Mouse (Mus musculus) kidney, adult 2 months (tissue): ENCODE results near the gene Tent5a. TPM values are rescaled to one million over a fixed set of nuclear protein-coding genes. Genes with fewer than 3 reads are reported as not detected.

Experiments used
- DNase-seq: peaks from one replicate; pipeline ENCODE4 v3.0.0; 2021
- H3K27ac ChIP-seq: fragments of 200-500 bp; 2 replicates; pipeline ENCODE4 v1.5.1; 2012; ENCODE audit warnings: low read depth, low read length, control low read depth, inconsistent platforms; ENCODE audit not compliant: insufficient read depth
- H3K27me3 ChIP-seq: fragments of 200-500 bp; replicated peaks from 2 replicates; pipeline ENCODE4 v1.6.1; 2012; ENCODE audit warnings: mild to moderate bottlenecking, moderate library complexity, low read length, inconsistent platforms; ENCODE audit not compliant: control insufficient read depth, insufficient read depth
- H3K36me3 ChIP-seq: fragments of 200-500 bp; 2 replicates; pipeline ENCODE4 v1.6.1; 2012; ENCODE audit warnings: mild to moderate bottlenecking, moderate library complexity, low read length, inconsistent platforms; ENCODE audit not compliant: control insufficient read depth, insufficient read depth
- H3K4me1 ChIP-seq: fragments of 200-500 bp; 2 replicates; pipeline ENCODE4 v1.6.1; 2011; ENCODE audit warnings: low read length; ENCODE audit not compliant: control insufficient read depth, insufficient read depth
- H3K4me3 ChIP-seq: fragments of 200-500 bp; 2 replicates; pipeline ENCODE4 v1.5.1; 2011; ENCODE audit warnings: mild to moderate bottlenecking, low read depth, low read length, control low read depth; ENCODE audit not compliant: insufficient read depth
- CTCF ChIP-seq: fragments of 200-500 bp; conservative IDR thresholded peaks from 2 replicates; pipeline ENCODE4 v1.5.1; 2011; ENCODE audit warnings: low read depth, mild to moderate bottlenecking, control low read depth, low read length, moderate library complexity, mixed read lengths; ENCODE audit not compliant: insufficient read depth, insufficient read length
- POLR2A ChIP-seq: fragments of 200-500 bp; IDR thresholded peaks from one replicate; pipeline ENCODE4 v1.6.1; 2011; ENCODE audit warnings: low read depth, low read length, control low read depth
- WGBS: fragments of 180-500 bp; shearing (Covaris S2); methylation state at CpG from one replicate; pipeline ENCODE4 v1.1.7; 2018; 5-methylcytosine and 5-hydroxymethylcytosine counted together
- polyA plus RNA-seq: library from polyadenylated mRNA; depleted of rRNA; stranded (reverse); fragments of >200 nt; gene quantifications from 2 replicates; pipeline ENCODE4 v1.2.3, GENCODE M21; 2012; rRNA removed

The Tent5a gene
- polyA plus RNA-seq, 1 experiment = 2.5 TPM

- H3K36me3 ChIP-seq = no peaks in the 10 kb centered on the region
- 77% methylated on average over 3 of the region's 3 CpGs for WGBS
- H3K4me3 ChIP-seq = no peak overlapping the region
- no peaks in the 10 kb centered on the region for H3K4me1 ChIP-seq
- no peak overlapping the region for H3K27ac ChIP-seq
- TF ChIP-seq CTCF (no peak), POLR2A (no peak)
- DNase-seq = no peak
- no peaks in the 10 kb centered on the region for H3K27me3 ChIP-seq
Observed at GRCm38 (mm10) chr9:85303378-85303777, 23.8 kb downstream of the Tent5a start.

GRCm38 (mm10) chr9:85302849-85303248 is 24.3 kb downstream of the Tent5a start:
- TF ChIP-seq POLR2A (no peak), CTCF (no peak)
- no peaks in the 10 kb centered on the region for H3K4me1 ChIP-seq
- H3K27ac ChIP-seq = no peak overlapping the region
- H3K4me3 ChIP-seq = no peak overlapping the region
- H3K27me3 ChIP-seq = no peaks in the 10 kb centered on the region
- 82% methylated on average over 4 of the region's 4 CpGs for WGBS
- no peak for DNase-seq
- no peaks in the 10 kb centered on the region for H3K36me3 ChIP-seq

- 85% methylated on average over 2 of the region's 2 CpGs for WGBS
- DNase-seq = no peak
- Histone ChIP-seq H3K36me3 (no peaks in the 10 kb centered on the region), H3K4me3 (no peak overlapping the region), H3K27ac (no peak overlapping the region), H3K4me1 (no peaks in the 10 kb centered on the region), H3K27me3 (no peaks in the 10 kb centered on the region)
- TF ChIP-seq CTCF (no peak), POLR2A (no peak)
Observed at GRCm38 (mm10) chr9:85274114-85274513, 53.0 kb downstream of the Tent5a start.

Other genes with a start within 250 kb of the Tent5a start
- gene Gm11114, start 14.6 kb downstream of the Tent5a start, polyA plus RNA-seq = not detected in 2 replicates